Mouse (Mus musculus) midbrain, embryonic 11.5 days (tissue): ENCODE measurements around the gene Tgfb3. TPM values are rescaled to one million over a fixed set of nuclear protein-coding genes. Genes with fewer than 3 reads are reported as not detected.

Experiments
- ATAC-seq: fragments of 200-750 bp; cut with Nextera tagmentation; 2 replicates; pipeline ENCODE4 v1.8.0; 2017; ENCODE audit warnings: moderate TSS enrichment, moderate library complexity; ENCODE audit not compliant: low FRiP score
- DNase-seq: peaks from one replicate; pipeline ENCODE4 v3.0.0; 2015; ENCODE audit warnings: low spot score; ENCODE audit errors: missing footprints
- H3K27ac ChIP-seq: fragments of 300-500 bp; sonication (generic); 2 replicates; pipeline ENCODE4 v1.5.1; 2014; ENCODE audit warnings: low read depth, low read length
- H3K27me3 ChIP-seq: fragments of 300-500 bp; sonication (generic); 2 replicates; pipeline ENCODE4 v1.6.1; 2014; ENCODE audit warnings: mild to moderate bottlenecking, low read length, moderate library complexity, mixed read lengths; ENCODE audit not compliant: control insufficient read depth, insufficient read depth
- H3K36me3 ChIP-seq: fragments of 300-500 bp; sonication (generic); 2 replicates; pipeline ENCODE4 v1.6.1; 2014; ENCODE audit warnings: mild to moderate bottlenecking, low read length, moderate library complexity, mixed read lengths; ENCODE audit not compliant: control insufficient read depth, insufficient read depth
- H3K4me1 ChIP-seq: fragments of 300-500 bp; sonication (generic); 2 replicates; pipeline ENCODE4 v1.6.1; 2014; ENCODE audit warnings: low read length; ENCODE audit not compliant: control insufficient read depth, insufficient read depth
- H3K4me2 ChIP-seq: fragments of 300-500 bp; sonication (generic); 2 replicates; pipeline ENCODE4 v1.6.1; 2014; ENCODE audit warnings: mild to moderate bottlenecking, moderate library complexity
- H3K4me3 ChIP-seq: fragments of 300-500 bp; sonication (generic); 2 replicates; pipeline ENCODE4 v1.5.1; 2014; ENCODE audit warnings: low read depth, low read length
- H3K9ac ChIP-seq: fragments of 300-500 bp; sonication (generic); 2 replicates; pipeline ENCODE4 v1.6.1; 2014; ENCODE audit warnings: low read length
- H3K9me3 ChIP-seq: fragments of 300-500 bp; sonication (generic); 2 replicates; pipeline ENCODE4 v1.6.1; 2016; ENCODE audit warnings: low read length; ENCODE audit not compliant: control insufficient read depth
- WGBS: fragments of 180-500 bp; shearing (Covaris S2); extraction: QIAGEN DNeasy Blood & Tissue Kit; methylation state at CpG from one replicate; pipeline ENCODE4 v1.1.7; 2014; 5-methylcytosine and 5-hydroxymethylcytosine counted together
- polyA plus RNA-seq: library from polyadenylated mRNA; unstranded; fragments of >200 nt; fragmentation: Nextera tagmentation; extraction: Ambion mirVana; gene quantifications from 2 replicates; pipeline ENCODE4 v1.2.1, GENCODE M21; 2014

Tgfb3 gene
- polyA plus RNA-seq, 1 experiment from 2014 or later = 3.5 TPM

GRCm38 (mm10) chr12:86051477-86051876 is 27.4 kb downstream of the Tgfb3 start:
- 93% methylated on average over 5 of the region's 5 CpGs for WGBS
- Histone ChIP-seq H3K4me1 (0 out of 2 replicates have a peak, but pooled peaks cover 2% of the 10 kb centered on the region), H3K27ac (no peak overlapping the region), H3K27me3 (no peaks in the 10 kb centered on the region), H3K4me2 (no peak overlapping the region), H3K9ac (no peak overlapping the region), H3K4me3 (no peak overlapping the region), H3K9me3 (no peaks in the 10 kb centered on the region), H3K36me3 (no peaks in the 10 kb centered on the region)
- DNase-seq = no peak
- ATAC-seq = no peak

GRCm38 (mm10) chr12:86049813-86050212 is 29.0 kb downstream of the Tgfb3 start:
- Histone ChIP-seq H3K9me3 (no peaks in the 10 kb centered on the region), H3K4me1 (0 out of 2 replicates have a peak, but pooled peaks cover 2% of the 10 kb centered on the region), H3K36me3 (no peaks in the 10 kb centered on the region), H3K9ac (no peak overlapping the region), H3K27ac (no peak overlapping the region), H3K4me2 (no peak overlapping the region), H3K27me3 (no peaks in the 10 kb centered on the region), H3K4me3 (no peak overlapping the region)
- ATAC-seq = no peak
- 67% methylated on average over 6 of the region's 6 CpGs for WGBS
- DNase-seq = no peak

GRCm38 (mm10) chr12:86047376-86047775 is 31.5 kb downstream of the Tgfb3 start:
- Histone ChIP-seq H3K4me2 (no peak overlapping the region), H3K9ac (no peak overlapping the region), H3K4me3 (no peak overlapping the region), H3K9me3 (no peaks in the 10 kb centered on the region), H3K27me3 (no peaks in the 10 kb centered on the region), H3K27ac (no peak overlapping the region), H3K4me1 (0 out of 2 replicates have a peak, but pooled peaks cover 2% of the 10 kb centered on the region), H3K36me3 (no peaks in the 10 kb centered on the region)
- DNase-seq (no peak), ATAC-seq (no peak)
- 85% methylated on average over 8 of the region's 8 CpGs for WGBS

DNA sequence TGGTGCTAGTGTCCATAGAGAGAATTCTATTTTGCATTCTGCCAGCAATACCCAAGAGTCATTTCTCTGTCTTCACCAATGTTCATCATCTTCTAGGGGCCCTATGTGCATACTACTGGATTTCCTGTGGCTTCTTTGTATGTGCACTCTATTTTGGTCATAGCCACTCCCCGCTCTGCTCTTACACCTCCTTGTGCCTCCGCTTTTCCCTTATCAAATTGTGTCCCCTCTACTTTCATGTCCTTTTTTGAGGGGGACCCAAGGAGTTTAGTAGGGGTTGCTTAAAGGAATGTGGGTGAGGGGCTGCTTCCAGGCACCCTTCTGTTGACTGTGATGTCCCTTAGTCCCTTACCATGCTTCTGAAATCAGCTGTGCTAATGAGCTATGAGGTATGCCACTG is 32.1 kb downstream of the Tgfb3 start:
- H3K27ac ChIP-seq = no peak overlapping the region
- H3K27me3 ChIP-seq = no peaks in the 10 kb centered on the region
- WGBS = 93% methylated on average over 2 of the region's 2 CpGs
- H3K4me2 ChIP-seq = no peak overlapping the region
- 0 out of 2 replicates have a peak, but pooled peaks cover 2% of the 10 kb centered on the region for H3K4me1 ChIP-seq
- DNase-seq = no peak
- H3K9ac ChIP-seq = no peak overlapping the region
- no peaks in the 10 kb centered on the region for H3K9me3 ChIP-seq
- H3K4me3 ChIP-seq = no peak overlapping the region
- H3K36me3 ChIP-seq = no peaks in the 10 kb centered on the region
- ATAC-seq = no peak

DNA sequence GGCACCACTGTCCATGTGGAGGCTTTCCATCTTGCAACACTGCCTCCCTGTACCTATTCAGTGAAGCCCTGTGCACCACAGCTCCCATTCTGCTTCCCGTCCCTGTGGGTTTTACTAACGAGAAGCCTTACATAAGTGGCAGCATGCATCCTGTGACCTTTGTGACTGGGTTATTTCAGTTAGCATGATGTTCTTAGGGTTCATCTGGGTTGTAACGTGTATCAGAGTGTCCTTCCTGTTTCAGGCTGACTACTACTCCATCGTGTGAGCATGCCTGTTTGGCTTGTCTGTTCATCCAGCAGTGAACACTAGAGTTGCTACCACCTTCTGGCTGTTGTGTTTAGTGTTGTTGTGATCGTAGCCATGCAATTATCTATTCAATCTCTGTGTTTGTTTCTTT is 32.7 kb downstream of the Tgfb3 start:
- WGBS = 81% methylated on average over 5 of the region's 5 CpGs
- no peak for ATAC-seq

DNA sequence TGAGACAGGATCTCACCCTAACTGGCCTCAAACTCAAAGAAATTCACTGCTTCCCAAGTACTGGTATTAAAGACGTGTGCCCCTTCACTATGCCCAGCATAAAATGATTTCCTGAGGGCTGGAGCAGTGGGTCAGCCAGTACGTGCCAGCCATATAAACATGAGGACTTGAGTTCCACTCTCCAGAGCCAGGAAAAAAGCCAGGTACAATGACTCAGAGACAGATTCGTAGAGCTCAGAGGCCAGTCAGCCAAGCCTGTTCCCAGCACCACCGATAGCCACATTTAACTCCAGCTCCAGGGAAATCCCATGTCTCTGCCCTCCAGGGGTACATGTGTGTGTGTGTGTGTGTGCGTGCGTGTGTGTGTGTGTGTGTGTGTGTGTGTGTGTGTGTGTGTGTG is 39.1 kb downstream of the Tgfb3 start:
- ATAC-seq = no peak
- Histone ChIP-seq H3K4me2 (no peak overlapping the region), H3K27ac (no peak overlapping the region), H3K4me3 (no peak overlapping the region), H3K27me3 (no peaks in the 10 kb centered on the region), H3K36me3 (no peaks in the 10 kb centered on the region), H3K9me3 (no peaks in the 10 kb centered on the region), H3K9ac (no peak overlapping the region), H3K4me1 (peaks cover 8% of the 10 kb centered on the region; the same call in 1 of the 2 replicates)
- 87% methylated on average over 6 of the region's 6 CpGs for WGBS
- DNase-seq = no peak

More for the DNA sequence above, 32.7 kb downstream of the Tgfb3 start:
- H3K36me3 ChIP-seq = no peaks in the 10 kb centered on the region
- H3K4me2 ChIP-seq = no peak overlapping the region
- no peak overlapping the region for H3K4me3 ChIP-seq
- no peaks in the 10 kb centered on the region for H3K9me3 ChIP-seq
- H3K4me1 ChIP-seq = 0 out of 2 replicates have a peak, but pooled peaks cover 2% of the 10 kb centered on the region
- H3K27me3 ChIP-seq = no peaks in the 10 kb centered on the region
- H3K27ac ChIP-seq = no peak overlapping the region
- no peak for DNase-seq
- no peak overlapping the region for H3K9ac ChIP-seq

- 84% methylated on average over 5 of the region's 5 CpGs for WGBS
- Histone ChIP-seq H3K4me1 (peaks cover 8% of the 10 kb centered on the region; the same call in 1 of the 2 replicates), H3K4me2 (no peak overlapping the region), H3K4me3 (no peak overlapping the region), H3K27ac (no peak overlapping the region), H3K27me3 (no peaks in the 10 kb centered on the region), H3K36me3 (no peaks in the 10 kb centered on the region), H3K9ac (no peak overlapping the region), H3K9me3 (no peaks in the 10 kb centered on the region)
- no peak for DNase-seq
- no peak for ATAC-seq
These were observed 39.8 kb downstream of the Tgfb3 start for GRCm38 (mm10) chr12:86039078-86039477.

DNA sequence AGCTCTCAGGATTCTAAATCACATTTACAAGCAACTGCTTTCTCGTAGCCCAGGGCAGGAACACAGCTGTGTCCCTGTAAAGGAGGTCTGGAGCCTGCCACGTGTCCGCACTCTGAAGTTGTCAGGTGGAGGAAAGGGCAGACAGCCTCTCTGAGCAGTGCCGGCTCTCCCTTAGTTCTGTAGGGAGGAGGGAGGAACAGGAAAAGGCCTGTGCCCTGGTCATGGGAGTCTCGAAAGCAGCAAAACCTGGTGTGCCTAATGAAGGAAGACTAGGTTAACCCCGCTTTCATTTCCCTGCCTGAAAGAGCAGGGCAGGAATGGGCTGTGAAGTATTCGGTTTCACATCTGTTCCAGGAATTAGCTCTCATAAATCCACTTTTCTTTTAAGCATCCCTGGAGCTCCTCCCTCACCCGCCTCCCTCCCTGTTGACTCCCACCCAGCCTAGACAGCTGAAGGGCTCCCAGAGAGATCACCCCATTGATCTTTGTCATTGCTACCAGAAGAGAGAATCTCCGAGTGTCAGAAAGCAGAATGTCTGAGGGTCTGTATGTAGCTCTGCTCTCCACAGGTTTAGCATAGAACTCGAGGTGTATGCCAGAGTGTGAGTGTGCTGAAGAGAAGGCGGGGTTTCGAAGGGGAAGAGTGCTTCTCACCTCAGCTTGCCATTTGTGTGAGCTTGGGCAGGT is 41.5 kb downstream of the Tgfb3 start:
- H3K4me3 ChIP-seq = no peak overlapping the region
- WGBS = 28% methylated on average over 12 of the region's 12 CpGs
- H3K36me3 ChIP-seq = no peaks in the 10 kb centered on the region
- no peak overlapping the region for H3K4me2 ChIP-seq
- H3K27me3 ChIP-seq = no peaks in the 10 kb centered on the region
- ATAC-seq = no peak
- H3K9ac ChIP-seq = no peak overlapping the region
- peaks cover 8% of the 10 kb centered on the region; the same call in 1 of the 2 replicates for H3K4me1 ChIP-seq
- H3K27ac ChIP-seq = no peak overlapping the region
- DNase-seq = peak; percentile 85
- H3K9me3 ChIP-seq = no peaks in the 10 kb centered on the region

DNA sequence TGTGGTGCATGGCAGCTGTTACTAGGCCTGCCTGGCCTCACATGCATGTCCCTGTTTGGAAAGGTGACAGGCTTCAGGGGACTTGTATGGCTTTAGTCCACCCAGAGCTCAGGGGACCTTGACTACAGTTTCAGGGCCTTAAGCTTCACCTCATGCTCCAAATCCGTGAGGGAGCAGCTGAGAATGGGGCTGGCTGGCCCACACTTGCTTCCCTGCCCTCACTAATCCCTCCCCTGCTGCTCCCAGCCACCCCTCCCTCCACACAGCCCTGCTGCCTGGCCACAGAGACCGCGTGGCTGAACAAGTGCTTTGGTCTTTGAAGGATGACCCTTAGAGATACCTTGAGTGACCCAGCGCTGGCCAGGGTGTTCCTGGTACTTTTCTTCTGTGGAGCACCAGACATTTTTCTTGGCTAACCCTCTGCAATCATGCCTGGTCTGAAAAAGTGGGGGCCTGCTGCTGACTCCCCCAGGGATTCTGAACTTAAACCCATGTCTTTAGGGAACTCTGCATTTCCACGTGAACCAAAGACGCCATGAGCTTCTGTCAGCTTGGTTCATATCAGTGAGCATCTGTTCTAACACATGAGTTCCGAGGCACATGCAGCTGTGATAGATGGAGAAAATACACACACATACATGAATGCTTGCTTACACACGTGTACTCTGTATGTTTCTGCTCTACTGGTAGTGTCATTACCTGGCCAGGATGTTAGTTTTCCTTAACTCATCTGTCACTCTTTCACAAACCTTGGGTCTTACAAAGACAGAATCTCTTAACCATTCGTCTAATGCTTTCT is 42.3 kb downstream of the Tgfb3 start:
- H3K27ac ChIP-seq = no peak overlapping the region
- H3K9ac ChIP-seq = no peak overlapping the region
- H3K9me3 ChIP-seq = no peaks in the 10 kb centered on the region
- H3K36me3 ChIP-seq = no peaks in the 10 kb centered on the region
- 42% methylated on average over 9 of the region's 9 CpGs for WGBS
- no peak for DNase-seq
- no peaks in the 10 kb centered on the region for H3K27me3 ChIP-seq
- no peak overlapping the region for H3K4me2 ChIP-seq
- peaks cover 8% of the 10 kb centered on the region; the same call in 1 of the 2 replicates for H3K4me1 ChIP-seq
- H3K4me3 ChIP-seq = no peak overlapping the region
- ATAC-seq = 0 out of 2 replicates have a peak, but pooled peaks have one; percentile 33
